Mouse (Mus musculus) c-Kit-positive CD71-positive TER-119-positive erythroid progenitor cells, embryonic 14.5 days (primary cell): ENCODE data around the gene Grk4.

Source experiments
- DNase-seq: peaks from one replicate; pipeline ENCODE4 v3.0.0-alpha.2; 2013; ENCODE audit warnings: low spot score

Grk4 gene

DNA sequence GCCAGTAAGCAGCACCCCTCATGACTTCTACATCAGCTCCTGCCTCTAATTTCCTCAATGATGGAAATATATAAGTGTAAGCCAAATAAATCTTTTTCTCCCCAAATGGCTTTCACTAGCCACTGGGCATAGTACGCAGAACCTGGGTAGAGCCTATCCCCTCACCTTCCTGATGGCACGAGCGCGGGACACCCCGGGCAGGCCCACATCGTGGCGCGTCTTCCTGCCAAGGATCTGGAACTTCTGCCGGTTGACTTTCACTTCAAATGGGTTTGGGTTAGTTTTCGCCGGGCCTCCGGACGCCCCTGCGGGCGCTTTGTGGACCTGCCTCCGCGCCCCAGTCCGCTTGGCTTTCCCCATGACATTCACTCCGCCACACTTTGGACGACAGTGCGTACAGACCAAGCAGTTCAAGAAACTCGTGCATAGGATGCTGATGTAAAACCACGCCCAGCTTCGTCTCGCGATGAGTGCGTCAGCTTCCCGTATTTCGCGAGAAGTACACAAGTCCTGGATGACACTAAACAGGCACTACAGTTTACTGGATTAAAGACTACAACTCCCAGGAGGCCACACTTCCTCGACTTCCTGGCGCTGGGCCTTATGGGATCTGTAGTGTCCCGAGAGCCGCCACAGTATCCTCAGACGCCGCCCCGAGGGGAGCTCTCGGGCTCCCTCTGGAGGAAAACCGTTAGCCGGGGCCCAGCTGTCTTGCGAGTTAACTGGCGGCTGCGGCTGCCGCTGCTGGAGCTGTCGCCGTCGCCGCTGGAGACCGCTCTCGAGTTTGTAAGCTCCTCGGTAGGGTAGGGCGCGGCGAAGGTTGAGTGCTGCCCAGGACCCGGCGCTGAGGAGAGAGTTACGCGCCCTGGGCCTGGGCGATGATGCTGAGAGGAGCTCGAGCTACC is at the start of gene Grk4, which contains the start of gene Nop14:
Gene Grk4, plus strand, starts transcription at position 694 of the 905 bp plus-strand sequence.
Gene Nop14, minus strand, starts transcription at position 463 of the 905 bp plus-strand sequence.
- DNase-seq = peak; percentile 100

DNA sequence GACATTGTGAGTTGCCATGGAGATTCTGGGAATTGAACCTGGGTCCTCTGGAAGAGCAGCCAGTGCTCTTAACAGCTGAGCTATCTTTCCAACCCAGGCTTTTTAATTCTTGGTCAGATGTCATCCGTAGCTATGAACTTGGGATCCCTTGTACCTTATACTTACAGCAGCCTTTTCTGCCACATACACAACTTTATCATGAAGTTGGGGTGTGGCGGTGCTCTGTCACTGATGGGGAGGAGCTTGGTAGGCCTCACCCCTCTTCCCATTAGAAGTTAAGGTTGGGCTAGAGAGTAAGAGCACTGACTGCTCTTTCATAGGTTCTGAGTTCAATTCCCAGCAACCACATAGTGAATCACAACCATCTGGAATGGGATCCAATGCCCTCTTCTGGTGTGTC is 27.2 kb upstream of the Grk4 start:
- peak; percentile 71 for DNase-seq

DNA sequence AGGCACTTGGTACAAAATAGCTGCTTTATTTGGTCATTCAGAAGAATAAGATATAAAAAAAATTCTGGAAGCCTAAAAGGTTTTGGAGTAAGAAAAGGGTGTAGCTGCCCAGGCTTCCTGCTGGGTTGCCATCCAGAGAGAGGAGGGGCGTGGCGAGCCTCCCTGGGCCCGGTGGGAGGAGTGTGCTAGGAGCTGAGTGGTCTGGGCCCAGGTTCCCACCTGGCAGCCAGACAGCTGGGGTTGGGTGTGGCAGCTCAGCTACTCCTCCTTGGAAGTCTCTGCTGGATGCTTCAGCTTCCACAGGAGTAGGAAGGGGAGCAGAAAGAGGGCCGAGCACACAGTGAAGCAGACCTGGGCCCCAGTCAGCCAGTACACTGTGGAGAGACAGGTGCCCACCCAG is 26.5 kb upstream of the Grk4 start:
- no peak for DNase-seq

DNA sequence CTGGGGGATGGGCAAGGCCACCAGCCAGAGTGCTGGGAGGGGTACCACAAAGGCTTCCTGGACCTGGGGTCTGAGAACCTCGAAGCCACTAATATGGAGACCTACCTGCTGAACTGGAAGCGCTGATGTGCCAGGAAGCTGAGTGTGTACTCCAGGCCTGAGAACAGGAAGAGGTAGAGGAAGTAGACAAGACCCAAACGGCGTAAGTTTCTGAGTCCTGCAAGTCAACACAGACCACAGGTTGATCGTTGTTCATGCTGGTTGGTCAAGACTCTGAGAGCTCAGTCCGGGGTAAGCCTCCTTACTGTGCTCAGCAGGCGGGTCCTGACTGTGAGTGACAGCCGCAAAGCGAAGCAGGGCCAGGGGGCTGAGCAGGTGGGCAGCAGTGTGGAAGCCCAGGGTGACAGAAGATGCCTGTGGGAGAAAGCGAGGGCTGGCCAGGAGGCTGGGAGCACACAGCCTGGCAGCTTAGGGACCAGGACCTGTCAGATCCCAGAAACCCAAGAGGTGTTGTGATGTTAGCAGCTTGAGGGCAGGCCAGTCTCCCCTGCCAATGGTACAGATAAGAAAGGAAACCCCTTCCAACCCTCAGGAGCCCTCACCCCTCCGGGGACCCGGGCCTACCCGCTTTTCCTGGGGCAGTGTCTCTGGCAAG is 25.3 kb upstream of the Grk4 start:
- no peak for DNase-seq

DNA sequence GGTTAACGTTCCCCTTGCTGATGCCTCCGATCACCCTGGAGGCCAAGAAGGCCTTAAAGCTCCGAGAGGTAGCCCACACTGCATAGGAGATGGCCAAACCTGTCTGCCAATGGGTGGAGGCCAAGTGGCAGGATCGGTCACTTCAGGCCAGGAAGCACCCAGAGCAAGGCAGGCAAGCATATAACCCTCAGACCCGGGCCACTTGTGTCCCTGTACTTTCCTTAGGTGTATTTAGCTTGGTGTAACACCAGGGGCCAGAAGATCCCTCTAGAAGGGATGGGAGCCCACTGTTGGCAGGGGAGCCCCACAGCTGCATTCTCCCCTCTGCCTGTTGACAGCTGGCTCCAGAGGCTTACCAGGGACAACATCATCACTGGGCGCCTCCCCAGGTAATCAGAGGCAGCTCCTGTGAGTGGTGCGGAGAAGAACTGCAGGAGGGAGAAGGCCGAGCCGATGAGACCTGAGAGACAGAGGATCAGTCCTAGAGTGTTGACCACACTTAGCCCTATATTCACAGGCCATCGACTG is 24.4 kb upstream of the Grk4 start:
- DNase-seq = peak; percentile 25

DNA sequence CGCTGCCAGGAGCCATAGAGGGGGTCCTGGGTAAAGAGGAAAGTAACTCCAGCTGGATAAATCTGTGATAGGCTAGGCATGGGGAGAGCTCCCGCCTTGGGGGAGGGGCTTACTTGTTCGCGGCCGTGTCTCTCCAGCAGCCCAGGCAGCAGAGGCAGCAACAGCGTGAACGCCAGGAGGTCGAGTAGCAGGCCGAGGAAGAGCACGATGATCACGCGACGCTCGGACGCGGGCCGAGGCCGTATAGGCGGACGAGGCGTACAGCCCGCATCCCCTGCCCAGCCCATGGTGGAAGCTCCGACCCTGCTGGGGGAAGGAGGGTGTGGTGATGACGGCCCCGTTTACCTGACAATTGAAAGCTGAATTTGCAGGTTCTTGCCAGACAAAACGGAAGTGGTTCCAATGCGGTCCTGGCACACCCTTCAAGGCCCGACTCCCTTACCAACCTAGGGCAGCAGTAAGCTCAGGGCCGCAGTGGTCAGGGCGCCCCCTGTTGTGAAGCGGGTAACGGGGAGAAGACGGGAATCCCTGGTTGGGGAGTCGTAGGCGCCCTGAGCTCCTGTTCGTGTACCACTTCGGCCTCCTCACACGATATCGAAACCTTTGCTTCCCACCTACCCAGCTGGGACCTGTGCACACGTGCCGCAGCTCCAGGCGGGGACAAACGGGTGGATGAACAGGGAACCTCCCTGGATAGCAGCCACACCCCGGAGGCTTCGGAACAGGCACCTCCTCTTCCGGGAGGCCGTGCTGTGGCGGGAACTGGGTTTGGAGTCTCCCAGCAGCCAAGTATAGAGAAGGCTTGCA is 23.5 kb upstream of the Grk4 start, which contains the start of gene Mfsd10:
Gene Mfsd10, minus strand, starts transcription at position 732 of the 807 bp plus-strand sequence.
- DNase-seq = peak; percentile 79

DNA sequence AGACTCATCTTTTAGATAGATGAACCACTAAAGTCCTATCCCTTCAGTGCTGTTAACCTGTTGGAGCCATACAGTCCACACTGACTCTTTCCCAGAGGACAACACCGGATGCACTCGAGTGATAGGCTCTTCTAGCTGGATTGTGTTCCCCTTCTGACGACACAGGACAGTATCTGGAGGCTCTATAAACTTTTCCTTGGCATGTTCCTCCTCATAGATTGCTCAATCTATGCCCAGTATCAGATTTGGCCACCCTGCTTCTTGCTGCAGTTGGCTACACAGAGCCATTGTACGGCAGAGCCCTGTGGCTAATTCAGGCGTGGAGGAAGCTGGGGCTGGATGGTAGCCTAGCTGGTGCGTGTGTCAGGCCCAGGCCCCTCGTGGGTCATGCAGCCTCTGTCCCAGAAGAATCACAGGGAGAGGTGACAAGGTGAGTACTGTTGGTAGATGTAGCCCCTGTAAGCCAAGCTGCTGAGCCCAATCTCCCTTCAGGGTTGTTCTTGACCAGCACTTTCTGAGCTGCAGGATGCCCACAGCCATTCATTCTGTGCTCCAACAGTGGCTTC is 22.5 kb upstream of the Grk4 start:
- DNase-seq = no peak

DNA sequence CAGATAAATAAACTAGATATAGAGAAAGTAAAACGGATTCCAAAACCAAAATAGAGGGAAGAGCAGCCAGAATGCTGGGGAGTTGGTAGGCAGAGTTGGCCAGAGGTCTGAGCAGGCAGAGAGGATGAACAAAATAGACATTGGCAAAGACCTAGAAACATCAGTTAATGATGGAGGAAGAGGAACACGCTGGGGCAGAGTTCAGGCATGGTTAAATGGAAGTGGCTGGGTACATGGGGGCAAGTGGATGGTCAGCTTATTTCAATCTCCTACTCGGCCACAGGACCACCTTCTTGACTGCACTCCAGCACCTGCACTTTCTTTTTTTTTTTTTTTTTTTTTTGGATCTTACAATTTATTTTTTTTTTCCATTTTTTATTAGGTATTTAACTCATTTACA is 18.2 kb upstream of the Grk4 start:
- DNase-seq = no peak

DNA sequence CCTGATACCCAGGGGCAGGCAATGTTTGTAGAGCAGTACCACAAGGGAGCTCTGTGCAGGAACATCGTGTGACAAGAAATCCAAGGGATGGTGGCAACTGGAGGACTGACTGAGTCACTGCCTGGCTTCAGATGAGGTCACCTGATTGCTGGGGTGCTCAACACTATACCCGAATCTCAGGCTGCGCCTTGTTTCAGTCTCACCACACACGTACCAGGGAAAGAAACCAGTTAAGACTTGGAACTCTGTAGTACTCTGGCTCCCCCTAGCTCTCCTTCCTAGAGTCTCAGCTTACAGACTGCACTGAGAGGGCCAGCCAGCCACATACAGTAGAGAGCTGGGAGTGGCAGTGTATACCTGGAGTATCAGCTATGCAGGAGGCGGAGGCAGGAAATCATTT is 17.2 kb upstream of the Grk4 start:
- peak; percentile 56 for DNase-seq

DNA sequence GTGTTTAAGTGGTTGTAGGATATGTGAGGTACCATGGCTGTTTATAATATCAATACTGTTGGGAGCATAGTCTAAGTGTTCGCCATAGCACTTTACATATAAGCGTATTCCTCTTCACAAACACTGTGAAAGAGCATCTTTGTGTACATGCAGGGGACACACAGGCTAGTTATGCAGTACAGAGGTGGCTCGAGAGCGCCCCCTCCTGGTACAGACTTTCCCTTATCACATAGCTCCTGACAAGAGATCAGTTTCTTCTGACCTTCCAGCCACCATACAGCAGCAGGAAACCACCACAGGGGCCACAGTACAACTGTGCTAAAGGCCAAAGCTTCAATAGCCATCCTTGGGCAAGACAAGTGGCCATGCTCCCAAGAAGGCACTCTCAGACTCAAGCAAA is 12.6 kb upstream of the Grk4 start:
- DNase-seq = peak; percentile 75

DNA sequence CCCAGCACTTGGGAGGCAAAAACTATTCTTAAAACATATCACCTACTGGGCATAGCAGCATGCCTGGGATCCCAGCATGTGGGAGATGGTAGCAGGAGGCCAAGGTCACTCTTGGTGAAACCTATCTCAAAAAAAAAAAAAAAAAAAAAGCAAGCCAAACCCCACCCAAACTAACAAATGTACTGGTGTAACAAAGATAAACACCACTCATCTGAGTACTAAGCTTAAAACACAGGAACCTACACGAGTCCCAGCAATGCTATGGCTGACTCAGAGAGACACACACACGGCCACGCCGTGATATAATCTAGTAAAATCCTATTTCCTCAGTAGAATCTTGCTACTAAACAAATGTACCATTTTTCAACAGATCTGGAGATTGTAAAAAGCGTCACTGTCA is 7.2 kb upstream of the Grk4 start:
- no peak for DNase-seq

DNA sequence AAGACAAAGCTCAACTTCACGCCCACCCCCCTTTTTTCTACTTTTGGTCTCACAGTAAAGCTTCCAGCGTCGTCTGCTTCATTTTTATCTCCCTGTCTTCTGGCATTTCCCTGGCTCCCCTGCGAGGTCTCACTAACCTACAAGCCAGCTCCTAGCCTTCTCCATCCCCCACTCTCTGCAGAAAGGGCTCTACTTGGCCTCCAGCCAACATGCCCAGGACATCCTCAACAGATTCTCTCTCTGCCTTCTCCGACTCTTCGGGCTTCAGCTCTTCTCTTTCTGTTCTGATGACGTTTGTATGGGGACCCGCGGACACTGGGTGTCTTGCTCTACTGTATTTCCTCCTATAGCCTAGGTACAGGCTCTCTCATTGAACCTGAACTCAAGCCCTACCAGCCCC is 5.3 kb upstream of the Grk4 start:
- DNase-seq = no peak

DNA sequence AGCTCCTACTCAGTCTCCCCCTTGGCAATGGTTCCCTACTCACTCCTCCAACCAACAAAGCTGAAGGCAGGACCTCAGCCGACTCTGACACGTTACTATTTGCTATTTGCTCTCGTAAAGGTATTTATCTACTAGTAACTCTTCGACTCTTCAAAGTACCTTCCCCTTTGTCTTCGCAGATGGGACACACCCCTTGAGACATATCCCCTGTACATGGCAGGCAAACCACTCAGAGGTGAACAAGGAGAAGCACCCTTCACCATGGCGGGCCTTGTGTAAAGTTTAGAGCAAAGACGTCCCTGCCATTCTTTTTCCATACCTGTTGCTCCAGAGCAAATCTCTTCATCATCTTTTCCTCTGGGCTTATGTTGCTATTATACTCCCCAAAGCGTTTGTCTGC is 2.6 kb upstream of the Grk4 start:
- DNase-seq = no peak

DNA sequence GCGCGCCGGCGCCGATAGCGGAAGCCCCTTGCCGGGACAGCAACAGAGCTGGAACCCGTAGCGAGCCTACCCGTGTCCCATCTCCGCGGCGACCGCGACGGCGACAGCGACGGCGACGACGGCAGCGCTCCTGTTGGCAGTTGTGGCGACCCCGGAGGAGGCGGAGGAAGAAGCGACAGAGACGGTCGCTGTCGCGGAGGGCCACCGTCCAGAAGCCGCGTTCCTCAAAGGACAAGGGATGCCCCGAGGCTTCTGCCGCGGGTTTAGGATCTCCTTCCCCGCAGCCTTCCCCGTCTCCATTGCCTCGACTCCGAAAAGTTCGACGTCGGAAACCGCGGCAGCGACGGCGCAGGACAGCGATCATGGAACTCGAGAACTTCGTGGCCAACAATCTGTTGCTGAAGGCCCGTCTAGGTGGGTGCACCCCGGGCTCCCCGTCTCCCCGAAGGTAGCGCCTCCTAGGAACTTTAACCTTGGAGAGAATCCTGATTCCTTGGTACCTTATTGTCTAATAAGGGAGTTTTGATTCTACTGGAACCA is 482 bp downstream of the Grk4 start:
- DNase-seq = peak; percentile 43

DNA sequence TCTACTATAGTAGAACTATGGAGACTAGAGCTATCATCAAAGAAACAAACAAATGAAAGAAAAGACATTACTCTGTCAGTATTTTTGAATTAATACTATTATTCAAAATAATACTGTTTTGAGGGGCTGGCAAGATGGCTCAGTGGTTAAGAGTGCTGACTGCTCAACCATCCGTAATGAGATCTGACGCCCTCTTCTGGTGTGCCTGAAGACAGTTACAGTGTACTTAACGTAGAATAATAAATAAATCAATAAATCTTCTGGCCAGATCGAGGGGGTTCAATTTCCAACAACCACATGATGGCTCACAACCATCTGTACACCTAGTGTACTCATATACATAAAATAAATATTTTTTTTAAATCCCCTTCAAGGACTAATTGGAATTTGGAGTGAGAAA is 1.7 kb downstream of the Grk4 start:
- no peak for DNase-seq

DNA sequence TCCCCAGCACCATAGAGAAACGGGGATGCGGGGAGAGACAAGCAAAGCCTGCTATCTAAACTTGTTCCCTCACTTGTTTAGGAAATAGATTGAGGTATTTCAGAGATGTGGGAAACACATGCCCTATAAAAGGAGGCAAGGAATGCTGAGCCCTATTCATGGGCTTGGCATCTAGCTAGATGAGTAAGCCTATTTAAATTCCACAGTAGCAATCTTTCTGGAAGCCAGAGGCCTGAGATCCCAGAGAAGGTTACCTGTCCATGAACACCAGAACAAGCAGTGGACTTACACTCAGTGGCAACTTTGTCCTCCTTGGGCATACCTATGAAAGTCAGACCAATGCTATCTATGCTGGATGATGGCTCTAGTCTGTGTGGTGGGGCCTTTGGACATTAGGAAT is 3.1 kb downstream of the Grk4 start:
- no peak for DNase-seq

DNA sequence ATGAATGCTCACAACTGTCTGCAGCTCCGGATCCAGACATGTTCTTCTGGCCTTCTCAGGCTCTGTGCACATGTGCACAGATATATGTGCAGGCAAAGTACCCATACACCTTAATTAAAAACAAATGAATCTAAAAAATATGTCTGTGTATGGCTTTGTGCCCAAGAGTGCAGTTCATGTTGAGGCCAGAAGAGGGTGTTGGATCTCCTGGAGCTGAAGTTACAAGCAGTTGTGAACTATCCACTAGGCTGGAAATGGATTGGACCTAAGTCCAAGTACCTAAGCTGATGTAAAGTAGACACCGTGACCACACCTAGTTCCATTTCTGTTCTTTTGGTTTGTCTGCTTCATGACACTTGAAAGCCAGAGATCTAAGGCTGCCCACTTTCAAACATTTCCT is 9.3 kb downstream of the Grk4 start:
- no peak for DNase-seq

DNA sequence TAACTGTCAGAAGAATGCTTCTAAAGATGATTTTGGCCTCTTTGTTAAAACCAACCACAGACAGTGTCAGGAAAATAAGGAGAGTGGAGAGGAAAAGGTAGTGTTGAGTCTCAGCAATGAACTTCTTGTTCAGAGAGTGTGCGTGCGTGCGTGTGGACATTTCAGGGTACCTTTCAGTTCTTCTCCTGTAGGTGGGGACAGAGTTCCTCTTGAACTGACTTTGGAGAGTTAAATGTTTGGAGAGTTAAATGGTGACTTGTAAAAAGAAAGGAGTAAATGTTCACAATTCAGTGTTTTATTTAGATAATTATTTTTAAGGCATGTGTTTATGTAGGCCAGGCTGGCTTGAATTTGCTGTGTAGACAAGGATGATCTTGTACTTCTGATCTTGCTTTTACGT is 10.1 kb downstream of the Grk4 start:
- DNase-seq = no peak

DNA sequence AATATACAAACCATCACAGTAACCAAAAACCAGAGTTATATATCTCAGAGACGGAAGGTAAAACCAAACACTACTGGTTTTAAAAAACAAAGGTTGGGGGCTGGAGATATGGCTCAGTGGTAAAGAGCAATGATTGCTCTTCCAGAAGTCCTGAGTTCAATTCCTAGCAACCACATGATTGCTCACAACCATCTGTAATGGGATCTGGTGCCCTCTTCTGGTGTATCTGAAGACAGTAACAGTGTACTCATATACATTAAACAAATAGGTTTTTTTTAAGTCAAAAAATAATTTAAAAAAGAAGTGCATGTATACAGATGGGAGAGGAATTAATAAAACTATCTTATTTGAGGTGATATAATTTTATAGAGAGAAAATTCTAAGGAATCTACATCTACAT is 29.7 kb downstream of the Grk4 start:
- no peak for DNase-seq

DNA sequence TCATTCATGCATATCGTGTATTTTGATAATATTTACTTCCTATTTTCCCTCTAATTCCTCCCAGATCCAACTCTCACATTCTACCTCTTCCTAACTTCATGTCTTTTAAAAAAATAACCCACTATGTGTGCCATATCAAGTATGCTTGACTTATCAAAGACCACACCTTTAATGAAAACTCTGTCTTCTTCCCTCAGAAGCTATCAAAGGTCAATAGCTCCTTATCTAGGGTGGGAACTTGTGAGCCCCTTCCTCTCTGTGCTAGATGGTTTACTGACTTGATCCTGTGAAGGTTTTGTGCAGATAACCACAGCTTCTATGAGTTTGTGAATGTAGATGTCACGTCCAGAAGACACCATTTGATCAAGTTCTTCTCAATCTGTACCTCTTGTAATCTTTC is 32.6 kb downstream of the Grk4 start:
- DNase-seq = no peak

DNA sequence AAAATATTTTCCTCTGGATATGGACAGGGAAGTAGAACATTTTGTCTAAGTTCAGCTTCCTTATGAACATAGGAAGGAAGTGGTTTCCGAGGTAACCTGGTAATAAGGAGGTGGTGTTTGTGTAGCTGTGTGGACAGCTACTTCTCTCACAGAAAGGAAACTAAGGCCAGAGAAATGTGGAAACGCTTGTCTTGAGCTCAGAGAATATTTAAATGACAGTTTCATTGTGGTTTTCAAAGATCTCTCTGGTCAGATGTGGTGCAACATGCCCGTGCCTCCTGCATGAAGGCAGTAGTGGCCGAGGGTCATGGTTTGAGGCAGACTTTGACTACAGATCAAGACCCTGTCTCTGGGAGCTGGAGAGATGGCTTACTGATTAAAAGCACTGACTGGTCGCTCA is 35.3 kb downstream of the Grk4 start:
- DNase-seq = no peak

DNA sequence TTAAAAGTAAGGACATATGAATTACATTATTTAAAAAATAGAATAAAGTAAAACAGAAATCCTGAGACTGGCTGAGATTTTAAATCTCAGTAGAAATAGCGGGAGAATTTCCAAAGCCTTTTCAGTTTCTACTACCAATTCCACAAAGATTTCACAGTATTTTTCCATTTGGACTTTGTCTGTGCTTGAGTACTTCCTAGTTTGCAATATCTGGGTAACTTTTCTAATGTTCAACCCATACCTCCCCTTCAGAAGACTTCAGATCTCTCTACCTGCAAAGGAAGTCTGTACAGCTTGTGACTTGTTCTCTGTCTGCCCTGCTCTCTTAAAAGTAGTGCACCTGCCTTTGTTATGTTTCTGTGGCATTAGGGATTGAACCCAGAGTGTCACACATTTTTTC is 48.3 kb downstream of the Grk4 start:
- no peak for DNase-seq
